Mouse (Mus musculus) spleen, adult 2 months (tissue): ENCODE data around the gene Abcf1. TPM values are rescaled to one million over a fixed set of nuclear protein-coding genes. Genes with fewer than 3 reads are reported as not detected.

Source experiments
- DNase-seq, 2 experiments: peaks; one replicate each; pipeline versions ENCODE4 v3.0.0 to v3.0.0-alpha.2; 2012 to 2021; ENCODE audit warnings: low spot score in 2 of 2, low read depth in 1 of 2
- H3K27ac ChIP-seq: fragments of 200-500 bp; 2 replicates; pipeline ENCODE4 v1.5.1; 2012; ENCODE audit warnings: low read length, inconsistent platforms; ENCODE audit not compliant: insufficient read depth
- H3K27me3 ChIP-seq: fragments of 200-500 bp; 2 replicates; pipeline ENCODE4 v1.6.1; 2012; ENCODE audit warnings: mild to moderate bottlenecking, moderate library complexity, low read length, inconsistent platforms; ENCODE audit not compliant: control insufficient read depth, insufficient read depth
- H3K36me3 ChIP-seq: fragments of 200-500 bp; 2 replicates; pipeline ENCODE4 v1.6.1; 2012; ENCODE audit warnings: mild to moderate bottlenecking, low read length, inconsistent platforms; ENCODE audit not compliant: control insufficient read depth, insufficient read depth
- H3K4me1 ChIP-seq: fragments of 200-500 bp; 2 replicates; pipeline ENCODE4 v1.6.1; 2011; ENCODE audit warnings: inconsistent platforms; ENCODE audit not compliant: control insufficient read depth, insufficient read depth, insufficient read length
- H3K4me3 ChIP-seq: fragments of 200-500 bp; 2 replicates; pipeline ENCODE4 v1.5.1; 2011; ENCODE audit warnings: mild to moderate bottlenecking, inconsistent platforms; ENCODE audit not compliant: insufficient read depth, insufficient read length; ENCODE audit errors: extremely low read depth
- CTCF ChIP-seq: fragments of 200-500 bp; IDR thresholded peaks from 2 replicates; pipeline ENCODE4 v1.5.1; 2011; ENCODE audit warnings: mild to moderate bottlenecking, inconsistent platforms; ENCODE audit not compliant: insufficient read depth, insufficient read length, insufficient replicate concordance; ENCODE audit errors: extremely low read depth
- POLR2A ChIP-seq: fragments of 200-500 bp; IDR thresholded peaks from 2 replicates; pipeline ENCODE4 v1.6.1; 2011; ENCODE audit warnings: low read depth, low read length, inconsistent platforms
- WGBS: fragments of 180-500 bp; shearing (Covaris S2); methylation state at CpG from one replicate; pipeline ENCODE4 v1.1.7; 2018; 5-methylcytosine and 5-hydroxymethylcytosine counted together
- polyA plus RNA-seq: library from polyadenylated mRNA; depleted of rRNA; stranded (reverse); fragments of >200 nt; gene quantifications from 2 replicates; pipeline ENCODE4 v1.2.3, GENCODE M21; 2012

Abcf1 gene
- polyA plus RNA-seq, 1 experiment, result 65.1 TPM

DNA sequence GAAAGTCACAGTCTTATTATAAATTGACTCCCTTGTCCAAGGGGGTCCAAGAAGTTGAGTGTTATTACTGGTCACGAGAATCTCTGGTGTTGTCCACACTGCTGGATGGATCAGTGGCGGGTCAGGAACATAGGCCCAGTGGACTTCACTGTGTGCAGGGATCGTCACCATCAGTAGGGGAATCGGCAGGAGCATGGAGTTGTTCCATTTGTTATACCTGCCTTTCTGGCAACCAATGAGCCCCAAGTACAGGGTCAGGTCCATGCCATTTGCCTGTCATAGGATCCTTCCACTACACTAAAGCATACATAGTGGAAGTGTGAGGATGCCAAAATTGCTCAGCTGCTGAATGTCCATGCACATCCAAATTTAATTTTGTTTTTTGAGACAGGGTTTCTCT is 37.0 kb downstream of the Abcf1 start:
- Histone ChIP-seq H3K4me3 (no peak overlapping the region), H3K27ac (no peak overlapping the region), H3K36me3 (peaks cover 31% of the 10 kb centered on the region), H3K4me1 (no peaks in the 10 kb centered on the region), H3K27me3 (no peaks in the 10 kb centered on the region)
- WGBS, result 94% methylated on average over 4 of the region's 4 CpGs
- DNase-seq, result no peak
- TF ChIP-seq CTCF, result no peak
- TF ChIP-seq POLR2A, result no peak

DNA sequence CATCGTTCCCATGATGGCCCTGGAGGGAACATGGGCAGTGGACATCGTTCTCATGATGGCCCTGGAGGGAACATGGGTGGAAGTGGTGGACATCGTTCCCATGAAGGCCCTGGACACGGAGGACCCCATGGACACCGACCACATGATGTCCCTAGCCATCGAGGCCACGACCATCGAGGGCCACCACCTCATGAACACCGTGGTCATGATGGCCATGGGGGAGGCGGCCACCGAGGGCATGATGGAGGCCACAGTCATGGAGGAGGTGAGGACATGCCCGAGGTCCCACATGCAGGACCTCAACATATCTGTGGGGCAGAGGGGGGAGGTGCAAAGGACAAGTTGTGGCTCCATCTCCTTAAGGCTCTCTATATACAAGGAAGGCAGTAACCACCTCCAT is 38.9 kb downstream of the Abcf1 start:
- peaks cover 40% of the 10 kb centered on the region for H3K36me3 ChIP-seq
- DNase-seq, result no peak
- no peak overlapping the region for H3K27ac ChIP-seq
- H3K27me3 ChIP-seq, result no peaks in the 10 kb centered on the region
- H3K4me3 ChIP-seq, result no peak overlapping the region
- no peaks in the 10 kb centered on the region for H3K4me1 ChIP-seq
- WGBS, result 96% methylated on average over 12 of the region's 12 CpGs
- TF ChIP-seq POLR2A, result no peak
- TF ChIP-seq CTCF, result no peak

DNA sequence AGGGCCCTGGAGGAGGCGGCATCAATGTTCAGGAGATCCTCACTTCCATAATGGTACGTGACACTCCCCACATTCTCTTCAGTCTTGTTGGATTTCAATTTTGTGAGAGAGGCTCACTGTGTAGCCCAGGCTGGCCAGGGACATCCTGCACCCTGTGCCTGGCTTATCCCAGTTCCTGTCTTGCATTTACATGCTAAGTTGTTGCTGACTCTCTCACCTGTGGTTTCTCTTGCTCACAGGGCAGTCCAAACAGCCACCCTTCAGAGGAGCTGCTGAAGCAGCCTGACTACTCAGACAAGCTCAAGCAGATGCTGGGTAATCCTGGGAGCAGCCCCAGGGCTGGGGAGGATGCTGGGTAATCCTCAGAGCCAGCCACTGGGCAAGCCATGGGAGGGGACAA is 40.0 kb downstream of the Abcf1 start:
- TF ChIP-seq CTCF (no peak), POLR2A (no peak)
- H3K27me3 ChIP-seq, result no peaks in the 10 kb centered on the region
- no peak for DNase-seq
- peaks cover 45% of the 10 kb centered on the region for H3K36me3 ChIP-seq
- no peak overlapping the region for H3K27ac ChIP-seq
- no peak overlapping the region for H3K4me3 ChIP-seq
- H3K4me1 ChIP-seq, result no peaks in the 10 kb centered on the region
- 100% methylated on average over 2 of the region's 2 CpGs for WGBS

DNA sequence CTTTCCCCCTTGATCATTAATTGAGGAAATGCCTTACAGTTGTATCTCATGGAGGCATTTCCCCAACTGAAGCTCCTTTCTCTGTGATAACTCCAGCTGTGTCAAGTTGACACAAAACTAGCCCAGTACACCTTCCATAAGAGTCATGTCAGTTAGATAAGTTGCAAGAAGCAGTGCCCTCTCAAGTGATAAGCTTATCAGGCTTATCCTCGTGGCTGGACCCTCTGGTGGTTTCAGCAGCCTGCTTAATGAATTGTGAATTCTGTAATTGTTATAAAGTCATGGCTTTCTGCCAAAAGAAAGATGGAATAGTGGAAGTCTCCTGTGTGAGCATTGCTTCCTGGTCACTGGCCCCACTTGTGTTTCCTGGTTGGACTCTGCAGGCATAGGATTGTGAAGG is 42.1 kb downstream of the Abcf1 start:
- 80% methylated on average over 1 of the region's 1 CpGs for WGBS
- peaks cover 50% of the 10 kb centered on the region for H3K36me3 ChIP-seq
- H3K27ac ChIP-seq, result no peak overlapping the region
- DNase-seq, result no peak
- TF ChIP-seq POLR2A, result no peak
- TF ChIP-seq CTCF, result no peak
- H3K4me1 ChIP-seq, result no peaks in the 10 kb centered on the region
- no peak overlapping the region for H3K4me3 ChIP-seq
- no peaks in the 10 kb centered on the region for H3K27me3 ChIP-seq

DNA sequence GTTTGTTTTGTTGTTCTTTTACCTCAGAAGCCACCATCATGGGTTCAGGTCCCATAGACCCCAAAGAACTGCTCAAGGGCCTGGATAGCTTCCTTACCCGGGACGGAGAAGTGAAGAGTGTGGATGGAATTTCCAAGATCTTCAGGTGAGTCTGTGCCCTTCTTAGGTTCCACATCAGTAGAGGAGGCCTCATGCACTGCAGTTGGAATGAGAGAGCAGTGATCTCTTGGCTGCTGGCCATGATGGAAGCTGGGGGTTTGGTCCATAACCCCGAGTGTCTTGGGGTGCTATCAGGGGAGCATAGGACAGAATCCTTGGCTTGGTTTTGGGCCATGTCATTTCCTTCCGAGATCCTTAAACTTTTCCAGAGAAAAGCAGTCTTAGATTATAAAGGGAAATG is 46.3 kb downstream of the Abcf1 start:
- Histone ChIP-seq H3K36me3 (peaks cover 26% of the 10 kb centered on the region), H3K27ac (no peak overlapping the region), H3K4me1 (peaks cover 5% of the 10 kb centered on the region)

DNA sequence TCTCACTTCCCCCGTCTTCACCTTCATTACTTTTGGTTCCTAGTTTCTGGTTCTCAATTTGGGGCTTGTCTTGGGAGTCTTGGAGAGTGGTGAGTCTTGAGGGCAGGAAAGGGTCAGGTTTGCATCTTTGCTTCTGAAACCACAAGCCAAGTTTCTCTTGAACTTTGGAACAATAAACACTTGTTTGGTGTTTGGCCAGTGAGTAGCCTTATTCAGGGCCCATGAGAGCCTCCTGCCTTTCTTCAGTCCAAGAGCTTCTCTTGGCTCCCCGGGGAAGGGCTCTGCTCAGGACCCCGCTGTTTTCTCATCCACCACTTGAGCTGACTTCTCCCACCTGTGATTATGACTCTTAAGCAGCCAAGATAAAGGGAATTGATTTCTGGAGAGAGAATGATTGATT is 47.0 kb downstream of the Abcf1 start:
- TF ChIP-seq CTCF, result no peak
- TF ChIP-seq POLR2A, result no peak
- 68% methylated on average over 3 of the region's 3 CpGs for WGBS
- DNase-seq, result no peak
- no peak overlapping the region for H3K4me3 ChIP-seq
- H3K4me1 ChIP-seq, result peaks cover 5% of the 10 kb centered on the region
- peaks cover 24% of the 10 kb centered on the region for H3K36me3 ChIP-seq
- H3K27ac ChIP-seq, result no peak overlapping the region
- no peaks in the 10 kb centered on the region for H3K27me3 ChIP-seq

More for the DNA sequence above, 46.3 kb downstream of the Abcf1 start:
- TF ChIP-seq POLR2A (no peak), CTCF (no peak)
- no peak for DNase-seq
- no peak overlapping the region for H3K4me3 ChIP-seq
- H3K27me3 ChIP-seq, result no peaks in the 10 kb centered on the region
- 93% methylated on average over 4 of the region's 4 CpGs for WGBS

DNA sequence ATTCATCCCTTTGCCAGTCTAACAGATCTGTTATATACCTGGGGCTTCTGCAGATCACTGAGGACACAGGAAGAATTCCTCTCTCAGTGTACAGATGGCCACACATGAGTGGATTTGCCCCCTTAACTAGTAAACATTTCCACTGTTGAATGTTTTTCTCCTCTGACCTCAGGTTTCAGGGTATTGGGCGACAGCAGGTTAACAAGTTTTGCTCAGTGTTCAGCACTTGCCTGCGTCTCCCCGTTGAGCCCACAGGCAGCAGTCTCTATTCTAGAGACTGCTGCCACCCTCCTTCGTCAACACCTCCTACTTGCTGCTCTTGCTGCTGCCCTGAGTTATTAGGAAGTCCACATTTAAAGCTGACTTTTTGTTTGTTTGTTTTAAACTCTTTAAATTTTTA is 47.9 kb downstream of the Abcf1 start:
- H3K4me3 ChIP-seq, result no peak overlapping the region

More for the DNA sequence above, 47.9 kb downstream of the Abcf1 start:
- H3K4me1 ChIP-seq, result peaks cover 5% of the 10 kb centered on the region
- no peak for DNase-seq
- H3K27ac ChIP-seq, result no peak overlapping the region
- H3K27me3 ChIP-seq, result no peaks in the 10 kb centered on the region
- H3K36me3 ChIP-seq, result peaks cover 27% of the 10 kb centered on the region
- WGBS, result 87% methylated on average over 4 of the region's 4 CpGs
- no peak for TF ChIP-seq CTCF
- TF ChIP-seq POLR2A, result no peak
